Mouse (Mus musculus): ENCODE measurements around the gene Pex11g.

DNA sequence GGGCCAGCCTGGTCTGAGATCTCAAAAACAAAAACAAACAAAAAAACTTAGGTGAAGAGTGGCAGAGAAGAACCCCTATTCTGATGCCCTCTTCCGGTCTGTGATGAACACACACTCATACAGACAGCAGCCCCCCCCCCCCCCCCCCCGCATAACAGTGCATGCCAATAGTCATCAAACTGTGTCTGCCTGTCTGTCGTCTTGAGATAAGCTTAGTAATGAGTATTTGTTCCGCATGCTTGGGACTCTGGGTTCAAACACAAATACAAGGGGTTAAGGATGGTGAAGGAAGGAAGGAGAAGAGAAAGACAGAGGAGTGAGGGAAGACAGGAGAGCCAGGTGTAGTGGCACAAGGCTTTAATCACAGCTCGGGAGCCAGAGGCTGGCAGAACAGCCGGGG is 31.0 kb downstream of the Pex11g start:
- no peak for TF ChIP-seq CTCF (IDR thresholded peaks at IDR 0.05; ENCODE audit: insufficient read depth, low read depth, low read length)
- no peak for TF ChIP-seq POLR2A (IDR thresholded peaks at IDR 0.05; ENCODE audit: insufficient read depth, low read depth, low read length)
